Mouse (Mus musculus) ES-E14 (cell line): ENCODE data around the gene Esr1.

Source experiments
- CHD2 ChIP-seq: IDR thresholded peaks from 2 replicates; pipeline ENCODE4 v1.6.1; 2014; ENCODE audit warnings: mild to moderate bottlenecking, low read depth, low read length, inconsistent platforms
- HCFC1 ChIP-seq: IDR thresholded peaks from 2 replicates; pipeline ENCODE4 v1.6.1; 2012; ENCODE audit warnings: low read length, inconsistent platforms, borderline replicate concordance; ENCODE audit not compliant: insufficient read depth
- MAFK ChIP-seq: IDR thresholded peaks from 2 replicates; pipeline ENCODE4 v1.6.1; 2014; ENCODE audit warnings: mild to moderate bottlenecking, low read depth, low read length, inconsistent platforms; ENCODE audit not compliant: insufficient read depth
- ZC3H11A ChIP-seq: IDR thresholded peaks from 2 replicates; pipeline ENCODE4 v1.6.1; 2012; ENCODE audit warnings: low read depth, mild to moderate bottlenecking, inconsistent platforms, low read length, borderline replicate concordance
- ZNF384 ChIP-seq: IDR thresholded peaks from 2 replicates; pipeline ENCODE4 v1.6.1; 2012; ENCODE audit warnings: low read depth, low read length, inconsistent platforms

- no peak for TF ChIP-seq HCFC1
- TF ChIP-seq ZC3H11A = no peak
- no peak for TF ChIP-seq CHD2
- no peak for TF ChIP-seq MAFK
- TF ChIP-seq ZNF384 = no peak
Observed at GRCm38 (mm10) chr10:4924391-4924790, 313.0 kb downstream of the Esr1 start.
